Mouse (Mus musculus) adrenal gland (tissue): ENCODE measurements around the gene Rbms1.

Source experiments
- intact Hi-C: fragments of 180-260 bp; cut with DNase I; formaldehyde crosslinking; loops from one replicate; pipeline ENCODE4 v1.15.1; 2025
- long read RNA-seq, 2 experiments: library from polyadenylated mRNA; unstranded; transcript quantifications; one replicate each; pipeline ENCODE4 v2.0.0; 2020; ENCODE audit warnings: borderline replicate concordance in 1 of 2; ENCODE audit not compliant: insufficient replicate concordance in 1 of 2

The Rbms1 gene
- long read RNA-seq, experiment 1, full-length matches to known transcripts, result 19 of 61 reads
- long read RNA-seq, experiment 1, partial matches to known transcripts, result 6 of 61 reads
- long read RNA-seq, experiment 1, other reads (novel, unspliced or antisense), result 36 of 61 reads
- long read RNA-seq, experiment 2, full-length matches to known transcripts, result 26 of 75 reads
- long read RNA-seq, experiment 2, partial matches to known transcripts, result 5 of 75 reads
- long read RNA-seq, experiment 2, other reads (novel, unspliced or antisense), result 44 of 75 reads

DNA sequence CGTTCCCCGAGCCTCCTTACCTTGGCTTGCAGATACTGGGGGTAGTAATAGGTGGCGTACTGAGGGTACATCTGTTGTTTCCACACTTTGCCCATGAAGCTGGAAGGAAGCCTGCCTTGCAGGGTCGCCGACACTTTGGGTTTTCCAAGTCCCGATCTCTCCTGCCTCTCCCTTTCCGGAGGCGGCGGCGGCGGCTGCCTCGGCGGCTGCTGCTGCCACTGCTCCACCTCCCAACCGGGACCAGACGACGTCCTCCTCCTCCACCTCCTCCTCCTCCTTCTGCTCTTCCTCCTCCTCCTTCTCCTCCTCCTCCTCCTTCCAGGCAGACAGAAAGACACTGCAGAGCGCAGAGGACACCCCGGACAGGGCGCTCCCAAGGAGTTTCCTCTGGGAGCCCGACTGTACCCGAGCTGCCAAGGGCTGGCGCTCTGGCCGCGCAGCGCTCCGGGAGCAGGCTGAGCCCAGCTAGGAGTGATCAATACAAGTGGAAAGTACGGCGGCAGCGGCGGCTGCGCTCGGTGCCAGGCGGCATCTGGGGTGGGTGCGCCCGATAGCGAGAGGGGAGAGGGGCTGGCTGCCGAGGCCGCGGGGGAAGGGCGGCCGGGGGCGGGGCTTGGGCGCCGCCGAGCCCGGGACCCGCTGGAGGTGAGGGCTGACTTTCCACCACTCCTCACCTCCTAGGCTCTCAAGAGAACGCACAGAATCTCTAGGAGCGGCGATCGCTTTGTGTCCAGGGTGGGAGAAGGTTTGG is at the start of gene Rbms1:
TSS of gene Rbms1 (minus strand) at position 522 of the 751 bp plus-strand sequence.
- intact Hi-C loops, result loop anchor here (5.0 kb wide), 2 partner anchors 61 to 439 kb away; no protein-coding TSS in a partner anchor

DNA sequence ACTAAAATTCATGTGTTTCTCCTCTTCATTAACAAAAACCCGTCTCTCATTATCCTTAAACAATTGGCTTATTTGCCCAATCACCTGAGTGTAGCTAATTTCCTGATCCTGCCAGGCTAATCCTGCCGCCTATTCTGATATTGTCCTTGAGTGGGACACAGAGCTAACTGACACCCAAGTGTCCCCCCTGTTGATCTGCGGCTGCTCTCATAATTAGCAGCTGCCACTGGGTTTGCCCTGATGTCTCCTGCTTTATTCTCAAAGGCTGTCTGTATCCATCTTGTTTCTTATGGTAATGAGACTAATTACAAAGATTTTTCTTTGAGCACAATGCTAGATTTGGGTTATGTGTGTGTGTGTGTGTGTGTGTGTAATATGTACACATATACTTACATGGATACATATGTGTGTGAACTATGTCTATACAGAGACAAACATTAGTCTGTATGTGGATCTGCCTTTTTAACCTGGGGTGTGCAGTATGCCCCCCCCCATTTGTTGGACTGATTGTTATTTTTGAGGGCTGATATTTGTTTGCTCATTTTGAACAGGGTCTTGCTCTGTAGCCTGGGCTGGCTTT is 49.3 kb upstream of the Rbms1 start:
- intact Hi-C loops, result no loop called here

- intact Hi-C loops, result no loop called here
Measured at GRCm38 (mm10) chr2:60986286-60986685, 23.3 kb upstream of the Rbms1 start.

DNA sequence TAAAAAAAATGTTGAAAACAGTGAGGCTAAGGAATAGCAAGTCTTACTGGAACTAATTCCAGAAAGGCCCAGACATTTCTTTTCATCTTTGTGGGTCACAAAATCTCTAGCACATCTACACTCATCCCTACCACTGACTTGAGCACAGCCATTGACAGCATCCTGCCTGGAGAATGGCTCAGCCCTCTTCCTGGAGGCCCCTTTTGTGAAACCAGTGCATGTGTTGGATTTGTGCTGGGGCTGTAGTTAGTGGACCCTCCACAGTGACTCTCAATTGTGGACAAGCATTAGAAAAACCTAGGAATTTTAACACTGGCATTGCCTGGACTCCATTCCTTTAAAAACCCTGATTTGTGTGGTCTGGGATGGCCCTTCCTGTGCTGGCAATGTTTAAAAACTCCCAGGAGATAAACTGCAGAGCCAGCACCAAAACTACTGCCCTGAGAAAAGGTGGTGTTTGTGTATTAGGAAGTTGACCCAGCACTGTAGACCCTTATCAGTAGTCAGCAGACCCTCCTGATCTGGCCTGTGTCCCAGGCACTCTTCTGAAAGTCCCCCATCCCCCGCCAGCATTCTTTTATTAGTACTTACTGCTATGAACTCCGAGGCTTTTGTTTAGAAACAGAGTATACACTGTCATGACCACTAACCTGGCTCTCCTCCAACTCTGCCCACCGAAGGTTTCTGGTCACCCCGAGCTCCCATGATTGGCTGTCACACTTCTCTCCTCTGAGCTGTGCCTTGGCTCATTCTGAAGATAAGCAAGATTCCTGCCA is 15.7 kb upstream of the Rbms1 start:
- intact Hi-C loops, result no loop called here

GRCm38 (mm10) chr2:60972189-60972814 is 9.3 kb upstream of the Rbms1 start:
- intact Hi-C loops, result no loop called here

DNA sequence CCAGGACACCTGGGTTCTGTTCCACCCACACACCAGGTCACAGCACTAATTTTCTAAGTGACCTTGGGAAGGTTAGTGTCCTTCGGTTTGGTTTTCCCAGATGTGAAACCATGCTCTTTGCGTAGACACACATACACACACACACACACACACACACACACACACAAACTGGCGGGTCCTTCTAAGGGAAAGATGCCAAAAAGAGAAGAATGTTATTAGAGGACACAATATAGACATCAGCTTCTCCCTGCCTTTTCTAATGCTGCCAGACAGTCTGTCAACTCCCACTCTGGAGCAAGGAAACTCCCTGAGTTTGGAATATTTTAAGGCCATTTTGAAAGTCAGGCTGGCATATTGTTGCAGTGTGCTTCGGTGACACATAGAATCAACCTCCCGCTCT is 624 bp upstream of the Rbms1 start:
- intact Hi-C loops, result loop anchor here (5.0 kb wide), 2 partner anchors 61 to 439 kb away; no protein-coding TSS in a partner anchor

GRCm38 (mm10) chr2:60962001-60962670 is 856 bp downstream of the Rbms1 start:
- intact Hi-C loops, result loop anchor here (5.0 kb wide), 2 partner anchors 60 to 440 kb away; no protein-coding TSS in a partner anchor

- intact Hi-C loops, result loop anchor here (5.0 kb wide), 2 partner anchors 59 to 441 kb away; no protein-coding TSS in a partner anchor
Measured at GRCm38 (mm10) chr2:60961281-60961680, 1.7 kb downstream of the Rbms1 start.

GRCm38 (mm10) chr2:60948241-60948640 is 14.8 kb downstream of the Rbms1 start:
- intact Hi-C loops, result no loop called here

- intact Hi-C loops, result no loop called here
Measured at GRCm38 (mm10) chr2:60947817-60948216, 15.2 kb downstream of the Rbms1 start.

GRCm38 (mm10) chr2:60940454-60940961 is 22.5 kb downstream of the Rbms1 start:
- intact Hi-C loops, result no loop called here

GRCm38 (mm10) chr2:60939957-60940356 is 23.0 kb downstream of the Rbms1 start:
- intact Hi-C loops, result no loop called here

- intact Hi-C loops, result no loop called here
Measured at GRCm38 (mm10) chr2:60936910-60937309, 26.1 kb downstream of the Rbms1 start.

GRCm38 (mm10) chr2:60928948-60929347 is 34.0 kb downstream of the Rbms1 start:
- intact Hi-C loops, result no loop called here

DNA sequence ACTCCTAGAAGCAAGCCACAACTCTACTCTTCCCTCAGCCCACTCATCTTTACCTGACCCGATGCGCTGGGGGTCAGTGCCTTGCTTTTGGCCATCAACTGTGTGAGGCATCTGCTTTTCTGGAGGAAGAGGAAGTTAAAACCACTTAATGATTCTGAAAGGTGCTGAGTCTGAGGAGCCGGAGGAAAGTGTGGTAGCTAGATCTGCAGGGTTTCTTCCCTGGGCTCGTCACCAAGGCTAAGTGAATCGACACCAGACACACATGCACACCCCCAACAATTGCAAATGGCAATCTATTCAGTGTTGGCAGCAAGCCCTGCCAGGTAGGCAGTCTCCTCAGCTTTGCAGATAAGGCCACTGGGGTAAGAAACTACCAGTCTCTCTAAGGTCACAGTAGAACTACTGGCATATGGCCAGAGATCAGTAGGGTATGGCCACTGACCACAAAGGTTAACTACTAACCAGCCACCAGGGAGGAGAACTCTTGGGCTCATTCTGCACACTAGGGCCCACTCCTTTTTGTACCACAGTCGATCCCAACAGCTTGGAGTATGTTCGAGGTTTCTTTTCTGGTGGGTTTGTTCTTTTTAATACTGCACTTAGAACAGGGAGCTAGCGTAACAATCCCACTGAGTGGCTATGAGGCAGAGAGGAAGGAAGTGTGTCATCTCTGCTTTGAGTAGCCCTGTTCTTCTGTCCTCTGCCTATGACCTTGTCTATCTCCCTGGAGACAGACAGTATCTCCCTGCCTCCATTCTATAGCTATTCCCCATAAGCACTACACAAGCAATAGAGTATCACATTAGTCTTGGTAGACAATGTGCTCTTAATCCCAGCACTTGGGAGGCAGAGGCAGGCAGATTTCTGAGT is 34.9 kb downstream of the Rbms1 start:
- intact Hi-C loops, result no loop called here

- intact Hi-C loops, result no loop called here
Measured at GRCm38 (mm10) chr2:60925063-60925462, 37.9 kb downstream of the Rbms1 start.

GRCm38 (mm10) chr2:60923756-60924544 is 39.0 kb downstream of the Rbms1 start:
- intact Hi-C loops, result no loop called here

DNA sequence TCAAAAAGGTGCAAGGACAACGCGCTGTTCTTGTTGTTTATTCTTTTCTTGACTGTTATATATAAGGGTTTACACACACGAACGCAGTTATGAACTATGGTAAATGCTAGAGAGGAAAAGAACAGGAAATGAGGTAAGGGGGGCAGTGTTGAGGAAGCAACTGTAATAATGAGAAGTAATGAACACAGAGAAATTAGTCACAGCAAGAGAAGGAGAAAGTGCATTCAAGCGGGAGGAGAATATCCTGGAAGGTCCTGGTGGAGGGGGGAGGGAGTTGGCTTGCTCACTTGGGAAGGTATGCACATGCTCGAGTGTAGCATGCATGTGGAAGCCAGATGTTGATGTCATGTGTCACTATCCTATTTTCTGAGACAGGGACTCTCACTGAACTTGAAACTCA is 39.9 kb downstream of the Rbms1 start:
- intact Hi-C loops, result no loop called here
